Mouse (Mus musculus) liver, embryonic 16.5 days (tissue): ENCODE data around the gene Gal3st1. TPM values are rescaled to one million over a fixed set of nuclear protein-coding genes. Genes with fewer than 3 reads are reported as not detected.
"Not testable (repeated sequence)": the region's sequence is repeated elsewhere in the genome, so short reads cannot be mapped to it uniquely, and the experiment has no call there.

ENCODE experiments used
- ATAC-seq: fragments of 200-750 bp; cut with Nextera tagmentation; 2 replicates; pipeline ENCODE4 v1.8.0; 2017; ENCODE audit warnings: low read depth, mild to moderate bottlenecking, moderate number of reproducible peaks, moderate library complexity
- H3K27ac ChIP-seq: fragments of 300-500 bp; sonication (generic); 2 replicates; pipeline ENCODE4 v1.5.1; 2014; ENCODE audit warnings: mild to moderate bottlenecking, low read length
- H3K27me3 ChIP-seq: fragments of 300-500 bp; sonication (generic); 2 replicates; pipeline ENCODE4 v1.6.1; 2014; ENCODE audit warnings: low read depth, low read length, mixed read lengths; ENCODE audit not compliant: control insufficient read depth, insufficient read depth
- H3K36me3 ChIP-seq: fragments of 300-500 bp; sonication (generic); 2 replicates; pipeline ENCODE4 v1.6.1; 2014; ENCODE audit warnings: mild to moderate bottlenecking; ENCODE audit not compliant: control insufficient read depth, insufficient read depth
- H3K4me1 ChIP-seq: fragments of 300-500 bp; sonication (generic); 2 replicates; pipeline ENCODE4 v1.6.1; 2014; ENCODE audit warnings: low read depth, low read length, mixed read lengths; ENCODE audit not compliant: control insufficient read depth
- H3K4me2 ChIP-seq: fragments of 300-500 bp; sonication (generic); 2 replicates; pipeline ENCODE4 v1.6.1; 2014; ENCODE audit warnings: low read depth, low read length, mixed read lengths
- H3K4me3 ChIP-seq: fragments of 300-500 bp; sonication (generic); 2 replicates; pipeline ENCODE4 v1.5.1; 2014; ENCODE audit warnings: low read depth, mild to moderate bottlenecking, low read length
- H3K9ac ChIP-seq: fragments of 300-500 bp; sonication (generic); 2 replicates; pipeline ENCODE4 v1.6.1; 2014; ENCODE audit warnings: low read depth, low read length
- H3K9me3 ChIP-seq: fragments of 300-500 bp; sonication (generic); replicated peaks from 2 replicates; pipeline ENCODE4 v1.6.1; 2016; ENCODE audit warnings: low read length; ENCODE audit not compliant: control insufficient read depth
- WGBS: fragments of 180-500 bp; shearing (Covaris S2); extraction: QIAGEN DNeasy Blood & Tissue Kit; methylation state at CpG from one replicate; pipeline ENCODE4 v1.1.7; 2014; ENCODE audit not compliant: insufficient replicate concordance; 5-methylcytosine and 5-hydroxymethylcytosine counted together
- polyA plus RNA-seq: library from polyadenylated mRNA; unstranded; fragments of >200 nt; fragmentation: Nextera tagmentation; extraction: Ambion mirVana; gene quantifications from 2 replicates; pipeline ENCODE4 v1.2.1, GENCODE M21; 2015

Gal3st1 gene
- polyA plus RNA-seq = 1.0 and 2.1 TPM in 2 replicates

DNA sequence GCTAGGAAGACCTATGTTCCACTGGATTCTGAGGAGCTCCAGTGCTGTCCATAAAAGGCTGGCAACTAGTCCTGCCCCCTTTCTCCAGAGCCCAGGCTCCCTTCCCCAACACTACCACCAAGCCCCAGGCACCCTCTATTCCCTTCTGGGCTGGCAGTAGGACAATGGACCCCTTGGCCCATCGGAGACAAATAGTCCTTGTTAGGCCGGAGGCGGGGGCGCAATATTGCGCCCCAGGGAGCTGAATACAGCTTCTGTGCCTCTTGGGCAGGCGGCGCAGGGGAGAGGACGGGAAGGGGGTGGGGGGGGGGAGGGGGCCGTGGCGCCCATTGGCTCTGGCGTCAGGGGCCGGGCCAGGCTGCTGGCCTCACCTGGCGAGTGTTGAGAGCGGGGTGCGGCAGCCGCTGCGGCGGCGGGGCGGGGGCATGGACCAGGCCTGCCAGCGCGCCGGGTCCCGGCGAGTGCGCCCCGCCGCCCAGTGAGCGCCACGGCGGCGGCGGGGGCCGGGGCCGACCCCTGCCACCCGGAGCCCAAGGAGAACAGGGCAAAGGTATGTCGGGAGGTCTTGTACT is at the start of gene Gal3st1:
Gene Gal3st1 (plus strand): TSS at position 346 of the 572 bp plus-strand sequence.
- Histone ChIP-seq H3K27ac (no peak within 1 kb of the TSS), H3K36me3 (peaks cover 5% of the 10 kb centered on the region), H3K27me3 (peaks cover 24% of the 10 kb centered on the region), H3K4me2 (peak within 1 kb of the TSS; percentile 42), H3K9ac (no peak within 1 kb of the TSS), H3K9me3 (no peaks in the 10 kb centered on the region), H3K4me3 (peak within 1 kb of the TSS; percentile 53), H3K4me1 (peaks cover 5% of the 10 kb centered on the region)
- ATAC-seq = peak; percentile 79
- WGBS = 4% methylated on average over 37 of the region's 37 CpGs

DNA sequence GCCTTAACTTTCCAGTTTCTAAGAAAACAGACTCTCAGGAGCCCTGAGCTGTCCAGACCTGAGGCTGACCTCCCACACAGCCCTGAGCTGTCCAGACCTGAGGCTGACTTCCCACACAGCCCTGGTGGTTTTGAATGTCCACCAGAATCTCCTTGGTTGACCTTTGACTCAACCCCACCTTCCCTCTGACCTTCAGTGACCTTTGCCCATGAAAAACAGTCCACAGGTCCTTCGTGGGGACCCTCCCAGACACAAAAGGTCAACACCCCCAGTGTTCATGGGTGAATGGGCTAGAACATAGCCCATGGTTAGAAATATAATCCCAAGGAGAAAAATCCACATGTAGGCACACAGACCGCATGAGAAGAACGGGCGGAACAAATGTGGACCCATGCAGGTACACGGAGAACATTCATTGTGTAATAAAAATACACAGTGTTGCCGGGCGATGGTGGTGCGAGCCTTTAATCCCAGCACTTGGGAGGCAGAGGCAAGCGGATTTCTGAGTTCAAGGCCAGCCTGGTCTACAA is 49.6 kb upstream of the Gal3st1 start:
- Histone ChIP-seq H3K27ac (no peak overlapping the region), H3K4me1 (no peaks in the 10 kb centered on the region), H3K36me3 (no peaks in the 10 kb centered on the region), H3K4me2 (no peak overlapping the region), H3K4me3 (no peak overlapping the region), H3K9ac (no peak overlapping the region), H3K27me3 (no peaks in the 10 kb centered on the region), H3K9me3 (no peaks in the 10 kb centered on the region)
- WGBS = 73% methylated on average over 9 of the region's 9 CpGs
- ATAC-seq = no peak

DNA sequence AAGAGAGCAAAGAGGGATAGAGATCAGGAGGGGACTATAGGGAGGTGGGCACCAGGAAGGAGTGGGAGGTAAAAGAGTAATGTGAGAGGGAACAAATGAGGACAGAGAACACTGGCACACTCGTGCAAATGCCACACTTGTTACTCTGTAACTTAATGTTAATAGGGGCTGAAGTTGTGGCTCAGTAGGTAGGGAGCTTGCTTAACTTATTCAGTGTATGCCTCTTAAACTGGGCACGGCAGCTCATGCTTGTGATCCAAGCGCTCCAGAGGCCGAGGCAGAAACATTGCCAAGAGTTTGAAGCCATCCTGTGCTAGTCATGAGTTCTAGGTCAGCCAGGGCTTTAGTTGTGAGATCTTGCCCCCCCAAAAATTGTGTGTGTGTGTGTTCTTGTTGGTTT is 48.3 kb upstream of the Gal3st1 start:
- Histone ChIP-seq H3K27me3 (no peaks in the 10 kb centered on the region), H3K4me2 (no peak overlapping the region), H3K27ac (no peak overlapping the region), H3K4me1 (no peaks in the 10 kb centered on the region), H3K4me3 (no peak overlapping the region), H3K36me3 (no peaks in the 10 kb centered on the region), H3K9me3 (no peaks in the 10 kb centered on the region), H3K9ac (no peak overlapping the region)
- WGBS = 57% methylated on average over 4 of the region's 4 CpGs
- no peak for ATAC-seq

DNA sequence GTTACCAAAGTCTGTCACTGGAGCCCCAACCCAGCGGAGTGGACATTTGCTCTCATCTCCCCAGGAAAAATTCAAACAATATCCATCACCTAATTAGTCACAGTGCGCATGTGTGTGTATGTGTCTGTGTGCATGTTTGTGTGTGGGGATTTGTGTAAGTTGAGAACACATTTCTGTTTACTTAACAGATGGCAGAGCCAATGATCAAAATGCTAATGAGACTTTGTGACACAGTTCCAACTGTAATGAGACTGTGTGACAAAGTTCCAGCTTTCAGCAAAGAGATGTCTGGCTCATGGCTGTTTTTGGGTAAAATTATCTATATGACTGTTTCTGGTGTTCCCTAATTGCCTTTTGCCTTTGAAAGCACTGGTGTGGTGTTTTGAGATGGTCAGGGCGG is 47.1 kb upstream of the Gal3st1 start:
- Histone ChIP-seq H3K9ac (no peak overlapping the region), H3K4me3 (no peak overlapping the region), H3K27ac (no peak overlapping the region), H3K36me3 (no peaks in the 10 kb centered on the region), H3K27me3 (no peaks in the 10 kb centered on the region), H3K9me3 (no peaks in the 10 kb centered on the region), H3K4me2 (no peak overlapping the region), H3K4me1 (no peaks in the 10 kb centered on the region)
- no peak for ATAC-seq
- WGBS = 60% methylated on average over 3 of the region's 3 CpGs

DNA sequence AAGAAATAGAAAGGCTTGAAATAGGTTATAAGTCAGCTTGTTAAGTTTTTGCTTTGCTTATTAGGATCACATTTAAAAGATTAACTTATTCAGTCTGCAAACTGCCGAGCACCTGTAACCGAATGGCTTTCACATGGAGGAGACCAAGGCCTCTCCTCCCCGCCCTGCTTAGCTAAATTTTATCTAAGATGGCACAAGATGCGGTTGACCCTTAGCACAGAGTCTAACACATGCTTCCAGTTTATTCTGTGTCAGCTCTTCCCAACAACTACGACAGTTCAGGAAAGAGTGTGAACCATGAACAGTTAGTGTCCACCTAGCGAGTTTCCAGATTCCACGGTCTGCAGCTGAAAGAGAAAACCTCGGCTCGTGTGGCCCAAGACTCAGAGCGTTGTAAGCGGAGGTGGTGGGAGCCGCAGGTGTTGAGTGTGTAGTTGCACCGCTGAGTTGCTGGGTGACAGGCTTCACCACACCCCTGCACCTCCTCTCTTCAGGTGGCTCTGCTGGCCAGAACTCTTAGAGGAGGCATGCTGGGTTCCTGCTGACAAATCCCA is 46.0 kb upstream of the Gal3st1 start:
- no peak for ATAC-seq
- Histone ChIP-seq H3K9me3 (no peaks in the 10 kb centered on the region), H3K4me2 (no peak overlapping the region), H3K4me3 (no peak overlapping the region), H3K4me1 (no peaks in the 10 kb centered on the region), H3K27me3 (no peaks in the 10 kb centered on the region), H3K36me3 (no peaks in the 10 kb centered on the region), H3K27ac (no peak overlapping the region), H3K9ac (no peak overlapping the region)
- WGBS = 73% methylated on average over 13 of the region's 13 CpGs

DNA sequence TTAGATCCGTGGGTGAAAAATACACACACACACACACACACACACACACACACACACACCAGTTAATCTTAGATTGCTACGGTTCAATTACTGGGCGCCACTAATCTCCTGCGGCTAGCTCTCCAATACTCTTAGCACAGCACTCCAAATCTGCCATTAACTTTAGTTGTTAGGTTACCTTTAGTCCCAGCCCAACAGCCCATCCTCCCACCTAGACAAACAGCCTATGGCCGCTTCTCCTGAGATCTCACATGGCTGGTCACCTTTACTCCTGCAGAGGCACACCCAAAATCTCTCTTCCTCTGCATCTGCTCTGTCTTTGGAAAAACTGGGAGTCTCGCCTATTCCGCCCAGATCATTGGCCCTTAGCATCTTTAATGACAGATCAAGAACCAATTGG is 42.1 kb upstream of the Gal3st1 start:
- 67% methylated on average over 7 of the region's 7 CpGs for WGBS
- no peak overlapping the region for H3K4me3 ChIP-seq
- ATAC-seq = no peak
- no peaks in the 10 kb centered on the region for H3K4me1 ChIP-seq
- H3K9me3 ChIP-seq = no peaks in the 10 kb centered on the region
- H3K36me3 ChIP-seq = no peaks in the 10 kb centered on the region
- H3K27ac ChIP-seq = no peak overlapping the region
- peaks cover 5% of the 10 kb centered on the region; the same call in 1 of the 2 replicates for H3K27me3 ChIP-seq
- no peak overlapping the region for H3K9ac ChIP-seq
- no peak overlapping the region for H3K4me2 ChIP-seq

DNA sequence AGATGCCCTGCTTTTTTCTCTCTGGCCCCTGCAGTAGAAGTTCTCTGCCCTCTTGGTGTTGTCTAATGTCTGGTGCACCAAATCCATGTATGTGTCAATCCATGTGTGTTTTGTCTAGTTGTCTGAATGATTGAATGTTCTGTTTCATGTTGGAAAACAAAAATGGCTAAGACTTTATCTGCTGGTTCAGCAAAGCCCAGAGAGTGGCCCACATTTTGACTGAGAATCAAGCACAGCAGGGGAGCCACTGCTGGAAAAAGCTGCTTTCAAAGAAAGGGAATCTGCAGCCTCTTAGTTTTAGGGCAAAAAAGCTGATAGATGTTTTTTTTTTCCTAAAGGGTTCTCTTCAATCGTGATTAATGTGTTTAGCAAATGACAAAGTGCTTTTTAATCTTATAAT is 37.0 kb upstream of the Gal3st1 start:
- Histone ChIP-seq H3K27me3 (peaks cover 5% of the 10 kb centered on the region; the same call in 1 of the 2 replicates), H3K9me3 (no peaks in the 10 kb centered on the region), H3K27ac (no peak overlapping the region), H3K4me2 (no peak overlapping the region), H3K4me1 (no peaks in the 10 kb centered on the region), H3K4me3 (no peak overlapping the region), H3K36me3 (no peaks in the 10 kb centered on the region), H3K9ac (no peak overlapping the region)
- WGBS = 17% methylated on average over 1 of the region's 1 CpGs
- no peak for ATAC-seq

DNA sequence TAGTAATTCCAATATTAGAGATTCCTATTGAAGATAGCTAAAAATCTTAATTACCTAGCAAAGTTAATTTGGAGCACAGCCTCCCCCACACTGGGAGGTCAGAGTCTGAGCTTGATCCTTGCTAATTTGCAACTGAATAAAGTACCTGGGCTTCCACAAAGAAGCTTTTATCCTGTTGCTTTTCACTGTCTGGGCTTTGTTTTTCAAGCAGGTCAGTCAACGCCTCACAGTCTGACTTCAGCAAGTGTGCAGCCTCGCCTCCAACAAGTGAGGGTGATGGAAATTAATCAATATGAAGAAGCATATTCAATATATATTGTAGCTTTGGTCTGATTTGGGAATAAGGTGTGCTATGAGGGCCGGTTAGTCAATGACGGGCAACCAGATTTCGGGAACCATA is 28.6 kb upstream of the Gal3st1 start:
- H3K27ac ChIP-seq, ATAC-seq, H3K36me3 ChIP-seq, H3K9me3 ChIP-seq, H3K27me3 ChIP-seq, H3K9ac ChIP-seq, H3K4me3 ChIP-seq, H3K4me1 ChIP-seq, H3K4me2 ChIP-seq: not testable (repeated sequence)
- WGBS = 71% methylated on average over 5 of the region's 5 CpGs

DNA sequence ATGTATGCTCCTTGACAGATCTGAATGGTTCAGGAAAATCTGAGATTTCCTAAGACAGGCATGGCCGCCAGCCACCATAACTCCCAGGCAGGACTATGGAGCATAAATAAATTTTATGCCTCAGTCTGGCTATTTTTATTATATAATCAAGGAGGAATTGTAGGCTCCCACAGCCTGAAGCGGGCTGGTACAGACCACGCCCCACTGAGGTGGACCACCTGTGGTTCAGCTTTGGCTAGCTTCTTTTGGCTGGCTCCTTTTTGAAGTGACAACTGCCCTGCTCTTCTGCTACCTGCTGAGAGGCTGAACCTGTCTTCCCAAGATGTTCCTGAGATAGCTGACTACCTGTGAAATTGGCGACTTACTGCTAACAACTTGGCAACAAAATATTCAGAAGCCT is 28.1 kb upstream of the Gal3st1 start:
- H3K27ac ChIP-seq, H3K4me1 ChIP-seq, H3K27me3 ChIP-seq, H3K4me3 ChIP-seq, H3K36me3 ChIP-seq, H3K9ac ChIP-seq, ATAC-seq, H3K4me2 ChIP-seq, H3K9me3 ChIP-seq: not testable (repeated sequence)
- 55% methylated on average over 4 of the region's 4 CpGs for whole genome bisulfite sequencing
